Mouse (Mus musculus): ENCODE measurements around the gene Taf6l.

GRCm38 (mm10) chr19:8818301-8818798, 32.1 kb upstream of the Taf6l start:
- TF ChIP-seq CTCF (IDR thresholded peaks at IDR 0.05; ENCODE audit: low read depth), result no peak
- no peak for TF ChIP-seq EP300 (IDR thresholded peaks at IDR 0.05; ENCODE audit: low read depth)
